Mouse (Mus musculus): ENCODE results near the gene Sdc3.

Gene Sdc3

DNA sequence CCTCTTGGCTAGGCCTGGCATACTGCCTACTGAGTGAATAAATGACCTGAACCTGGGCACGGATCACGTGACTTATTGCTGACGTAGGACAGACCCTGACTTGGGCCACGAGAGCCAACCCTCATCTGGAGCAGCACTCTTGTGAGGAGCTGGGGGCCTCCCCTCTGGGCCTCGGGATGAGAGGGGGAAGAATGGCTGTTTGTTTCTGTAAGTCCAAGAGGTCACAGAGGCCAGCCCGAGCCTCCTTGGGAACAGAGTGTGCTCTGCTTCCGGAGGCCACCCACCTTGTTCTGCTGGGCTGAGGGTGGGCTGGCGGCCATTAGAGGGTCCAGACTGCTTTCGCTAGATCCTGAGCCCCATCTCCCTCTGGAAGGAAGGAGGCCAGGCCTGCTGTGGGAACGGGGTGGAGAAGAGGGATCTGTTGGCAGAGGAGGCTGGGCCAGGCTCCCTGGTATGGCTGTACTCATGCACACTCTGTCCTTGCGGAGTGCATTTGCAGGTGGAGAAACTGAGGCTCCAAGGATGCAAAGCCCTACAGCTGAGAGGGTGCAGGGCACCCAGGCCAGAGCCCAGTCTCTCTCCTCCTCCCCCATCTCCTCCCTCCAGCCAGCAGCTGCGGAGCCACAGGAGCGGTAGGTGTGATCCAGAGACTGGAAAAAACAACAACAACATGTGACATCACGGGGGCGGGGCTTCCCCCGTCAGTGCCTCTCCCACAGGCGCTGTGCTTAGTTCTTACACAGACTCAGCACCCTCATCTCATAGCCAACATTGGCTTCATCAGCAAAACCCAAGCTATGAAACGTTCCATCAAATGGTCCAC, 36.7 kb downstream of the Sdc3 start:
- DNase-seq = no peak

DNA sequence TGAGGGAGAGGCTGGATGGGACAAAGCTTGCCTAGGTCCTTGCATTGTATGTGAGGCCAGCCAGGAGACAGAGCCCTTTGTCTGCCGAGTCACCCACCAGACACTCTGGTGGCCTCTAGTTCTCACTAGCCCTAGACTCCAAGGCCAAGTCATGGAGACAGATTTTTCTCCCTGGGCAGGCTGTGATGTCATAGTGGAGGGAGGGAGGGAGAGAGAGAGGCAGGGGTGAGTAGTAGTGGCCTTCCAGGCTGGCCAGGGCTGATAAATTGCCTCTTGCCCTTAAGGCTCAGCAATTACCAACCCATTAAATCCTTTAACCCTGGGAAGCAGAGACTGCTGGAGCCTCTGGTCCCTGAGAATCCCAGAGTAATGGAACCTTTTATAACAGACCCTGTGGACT, 41.8 kb downstream of the Sdc3 start:
- DNase-seq = no peak

DNA sequence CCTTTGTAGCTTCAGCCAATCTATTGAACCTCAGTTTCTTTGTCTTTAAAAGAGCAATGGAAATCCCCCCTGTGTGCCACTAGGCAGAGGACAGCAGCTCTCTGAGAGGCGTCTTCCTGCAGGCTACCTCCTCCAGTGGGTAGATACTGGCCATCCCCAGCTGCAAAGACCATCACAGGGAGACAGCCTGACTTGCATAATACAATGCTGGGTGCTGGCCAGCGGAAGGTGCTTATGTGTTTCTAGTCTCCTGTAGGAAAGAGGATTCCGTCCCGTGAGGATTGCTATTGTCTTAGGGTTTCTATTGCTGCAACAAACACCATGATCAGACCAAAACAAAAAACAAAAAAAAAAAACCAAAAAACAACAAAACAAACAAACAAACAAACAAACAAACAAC, 43.2 kb downstream of the Sdc3 start:
- no peak for DNase-seq

DNA sequence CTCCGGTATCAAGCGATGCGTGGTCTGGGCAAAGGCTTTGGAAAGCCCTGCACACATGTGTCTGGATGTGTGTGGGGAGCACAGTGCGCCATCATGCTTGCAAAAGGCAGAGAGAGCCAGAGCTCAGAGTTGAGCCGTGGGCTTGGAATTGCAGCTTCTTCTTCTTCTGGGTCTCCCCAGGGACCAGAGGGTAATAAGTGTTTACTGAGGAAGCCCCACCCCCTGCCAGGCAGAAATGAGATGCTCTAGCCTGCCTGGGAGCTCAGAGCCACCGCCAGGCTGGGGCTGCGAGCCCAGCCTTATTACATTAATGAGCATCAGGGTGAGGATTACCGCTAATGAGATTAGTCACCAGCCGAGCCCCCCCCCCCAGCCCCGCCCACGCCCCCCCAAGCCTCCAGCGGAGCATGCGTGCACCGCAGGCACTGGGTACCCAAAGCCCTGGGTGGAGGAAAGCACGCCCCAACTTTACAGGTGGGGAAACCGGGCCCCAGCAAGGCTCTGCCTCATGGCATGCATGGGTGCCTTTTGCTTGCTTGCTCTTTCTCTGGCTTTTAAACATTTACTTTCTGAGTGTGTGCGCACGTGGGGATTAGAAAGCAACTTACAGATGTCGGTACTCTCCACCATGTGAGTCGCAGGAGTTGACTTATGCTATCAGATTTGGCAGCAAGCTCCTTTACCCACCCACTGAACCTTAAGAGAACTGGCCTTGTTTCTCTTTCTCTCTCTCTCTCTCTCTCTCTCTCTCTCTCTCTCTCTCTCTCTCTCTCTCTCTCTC, 44.1 kb downstream of the Sdc3 start:
- DNase-seq = no peak

DNA sequence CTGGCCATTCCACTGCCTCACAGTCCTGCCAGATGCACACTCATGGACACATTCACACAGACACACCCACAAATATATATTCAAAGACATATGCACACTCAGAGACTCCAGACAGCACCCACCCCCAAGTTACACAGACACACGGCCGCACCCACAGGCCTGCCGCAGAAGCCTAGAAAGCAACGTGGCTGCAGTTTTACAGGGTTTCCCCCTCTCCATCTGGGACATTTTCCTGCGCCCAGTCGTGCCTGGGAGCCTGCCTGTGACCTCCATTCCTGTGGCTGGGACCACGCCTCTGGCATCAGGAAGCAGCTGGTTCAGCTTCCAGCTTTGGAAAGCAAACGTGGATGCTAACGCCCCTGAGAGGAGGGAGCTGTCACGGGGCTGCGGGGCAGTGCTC, 46.2 kb downstream of the Sdc3 start:
- no peak for DNase-seq

DNA sequence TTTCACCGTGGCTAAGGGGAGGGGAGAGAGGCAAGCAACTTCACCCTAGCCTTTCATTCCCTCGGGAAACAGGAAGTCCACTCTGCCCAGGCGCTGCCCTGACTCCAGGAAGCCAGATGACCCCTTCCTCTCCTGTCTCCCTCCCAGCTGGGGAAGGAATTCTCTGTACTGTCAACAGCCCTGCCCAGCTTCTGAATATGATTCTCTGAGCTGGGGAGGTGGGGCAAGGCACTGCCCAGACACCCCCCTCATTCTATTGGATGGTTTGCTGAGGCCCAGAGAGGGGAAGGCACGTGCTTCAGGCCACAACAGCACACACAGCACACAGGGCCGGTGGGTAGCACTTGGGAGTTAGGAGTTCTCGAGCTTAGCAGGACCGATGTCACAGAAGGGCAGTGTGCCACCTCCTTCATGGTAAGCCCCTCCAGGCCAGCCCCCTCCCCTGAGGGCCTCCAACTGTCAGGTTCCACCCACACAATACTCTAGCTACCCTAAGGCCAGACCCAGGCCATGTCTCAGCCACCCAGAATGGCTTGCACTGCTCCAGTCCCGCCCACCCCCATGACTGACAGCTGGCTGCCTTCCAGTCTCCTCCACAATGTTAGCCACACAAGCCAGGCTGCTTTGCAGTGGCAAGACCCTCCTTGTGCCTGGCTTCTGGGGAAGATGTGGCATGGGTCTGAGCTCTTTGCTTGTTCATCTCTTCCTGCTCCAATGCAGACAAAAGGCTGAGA, 48.9 kb downstream of the Sdc3 start:
- no peak for DNase-seq

DNA sequence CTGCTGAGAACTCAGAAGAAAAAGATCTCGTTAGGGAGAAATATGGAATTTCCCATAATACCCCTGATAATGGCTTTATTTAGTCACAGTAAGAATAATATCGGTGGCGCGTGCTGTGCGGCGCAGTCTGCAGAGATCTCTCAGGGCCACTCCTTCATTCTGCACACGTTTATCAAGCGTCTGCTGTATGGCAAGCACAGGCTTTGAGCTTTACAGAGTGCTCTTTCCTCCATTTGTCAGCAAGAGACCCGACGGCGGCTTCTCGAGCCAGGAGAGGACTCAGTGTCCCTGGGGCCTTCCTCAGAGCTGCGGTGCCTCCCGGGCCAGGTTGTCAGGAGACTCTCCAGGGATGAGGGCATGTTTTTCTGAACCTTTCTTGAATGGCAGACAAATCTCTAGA, 56.5 kb downstream of the Sdc3 start:
- DNase-seq = no peak

DNA sequence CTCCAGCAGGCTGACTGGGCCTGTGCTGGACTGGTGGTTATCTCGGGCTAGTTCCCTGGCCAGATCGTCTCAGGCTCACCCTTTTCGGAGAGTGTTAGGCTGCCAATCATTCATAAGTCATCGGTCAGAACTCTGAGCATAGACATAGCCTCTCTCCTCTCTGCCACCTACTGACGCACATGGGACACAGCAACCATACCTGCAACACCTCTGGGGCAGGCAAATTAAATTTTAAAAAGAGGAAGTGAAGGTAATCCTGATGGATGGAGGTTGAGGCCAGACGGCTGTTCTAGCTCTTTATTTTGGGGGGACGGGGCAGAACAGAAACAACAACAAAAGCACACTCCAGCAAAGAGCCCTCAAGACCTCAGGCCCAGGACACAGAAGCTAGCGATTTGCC, 65.3 kb downstream of the Sdc3 start:
- no peak for DNase-seq

DNA sequence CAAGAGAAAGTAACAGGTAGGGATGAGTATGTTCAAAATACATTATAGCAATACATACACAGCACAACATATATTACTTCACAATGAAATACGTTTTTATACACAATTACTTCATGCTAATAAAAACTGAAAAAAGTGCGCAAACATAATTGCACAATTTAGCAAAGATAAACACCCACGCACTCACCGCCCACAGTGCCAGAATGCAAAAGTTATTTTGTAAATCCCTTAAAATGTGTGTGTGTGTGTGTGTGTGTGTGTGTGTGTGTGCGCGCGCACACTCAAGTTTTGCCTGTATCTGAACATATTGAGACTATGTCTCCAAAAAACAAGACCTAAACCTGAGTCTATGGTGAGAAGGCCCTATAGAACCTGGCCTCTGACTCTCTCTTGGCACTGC, 66.5 kb downstream of the Sdc3 start:
- DNase-seq = no peak

DNA sequence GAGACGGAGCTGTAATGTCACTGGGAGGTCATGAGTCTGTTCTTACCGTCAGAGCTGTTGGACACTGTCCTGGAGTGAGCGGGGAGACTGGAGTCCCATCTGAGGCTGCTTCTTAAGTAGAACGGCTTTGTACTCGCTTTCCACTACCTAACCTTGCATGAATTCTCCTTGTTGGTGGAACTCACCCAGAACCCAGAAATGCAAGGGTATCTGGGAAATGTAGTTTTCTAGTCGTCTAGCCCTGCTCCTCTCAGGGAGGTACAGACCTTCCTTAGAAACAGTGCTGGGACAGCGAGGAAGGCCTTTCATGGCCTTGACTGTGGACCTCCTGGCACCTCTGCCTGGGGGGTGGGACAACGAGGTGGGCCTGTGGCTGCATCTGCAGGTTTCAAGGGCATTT, 67.1 kb downstream of the Sdc3 start:
- no peak for DNase-seq

DNA sequence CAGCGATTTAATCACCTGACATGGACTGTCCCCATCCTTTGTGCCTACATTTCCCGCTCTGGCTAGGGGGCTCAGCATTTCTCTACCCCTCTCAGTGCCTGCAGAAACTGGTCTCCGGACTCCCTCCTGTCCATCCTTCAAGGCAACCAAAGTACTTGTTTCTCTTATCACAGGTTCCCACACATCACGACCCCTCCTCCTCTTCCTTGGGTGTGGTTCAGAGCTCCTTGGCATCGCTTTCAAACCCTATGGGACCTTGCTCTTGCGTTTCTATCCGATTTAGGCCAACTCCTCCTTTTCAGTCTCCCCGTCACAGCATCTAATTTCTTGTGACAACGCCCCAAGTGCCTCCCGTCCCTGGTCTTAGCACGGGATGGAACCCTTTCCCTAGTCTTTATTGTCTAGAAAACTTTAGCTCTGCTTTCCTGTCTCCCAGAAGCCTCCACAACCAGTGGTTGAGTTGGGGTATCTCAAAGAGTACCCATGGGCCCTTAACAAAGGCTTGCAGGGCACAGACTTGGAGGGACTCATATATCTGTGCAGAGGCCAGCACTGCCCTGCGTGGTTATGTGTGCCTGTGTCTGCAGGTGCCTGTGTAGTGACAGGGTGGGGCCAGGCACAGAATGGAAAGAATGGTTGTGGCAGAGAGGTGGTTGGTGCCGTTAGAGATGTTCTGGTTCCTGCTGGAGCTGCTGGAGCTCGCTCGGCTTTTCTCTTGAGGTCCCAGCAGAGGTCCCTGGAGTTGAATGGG, 68.7 kb downstream of the Sdc3 start:
- DNase-seq = no peak

DNA sequence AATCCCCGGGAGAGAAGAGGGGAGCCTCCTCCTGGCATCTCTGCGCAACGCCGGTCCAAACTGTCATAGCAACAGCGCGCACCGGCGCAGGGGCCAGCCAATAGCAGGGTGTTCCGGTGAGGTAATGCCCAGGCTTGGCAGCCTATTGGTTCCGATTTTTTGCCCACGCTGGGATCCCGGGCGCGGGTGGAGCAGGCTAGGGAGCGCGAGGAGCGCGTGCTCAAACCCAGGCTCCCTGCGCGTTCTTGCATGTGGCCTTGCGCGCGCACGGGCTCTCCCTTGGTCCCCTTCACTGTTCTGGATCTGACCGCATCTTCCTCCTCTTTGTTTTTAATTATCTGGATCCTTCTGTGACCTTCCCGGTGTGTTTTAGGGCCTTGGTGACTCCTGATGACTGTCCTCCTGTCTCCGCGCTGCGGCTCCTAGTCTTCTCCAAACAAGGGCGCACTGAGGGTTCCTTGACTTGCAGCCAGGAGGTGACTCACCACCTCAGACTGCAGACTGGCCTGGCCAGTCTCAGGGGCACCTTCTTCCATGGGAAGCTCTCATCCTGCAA, 69.4 kb downstream of the Sdc3 start:
- peak; percentile 97 for DNase-seq

DNA sequence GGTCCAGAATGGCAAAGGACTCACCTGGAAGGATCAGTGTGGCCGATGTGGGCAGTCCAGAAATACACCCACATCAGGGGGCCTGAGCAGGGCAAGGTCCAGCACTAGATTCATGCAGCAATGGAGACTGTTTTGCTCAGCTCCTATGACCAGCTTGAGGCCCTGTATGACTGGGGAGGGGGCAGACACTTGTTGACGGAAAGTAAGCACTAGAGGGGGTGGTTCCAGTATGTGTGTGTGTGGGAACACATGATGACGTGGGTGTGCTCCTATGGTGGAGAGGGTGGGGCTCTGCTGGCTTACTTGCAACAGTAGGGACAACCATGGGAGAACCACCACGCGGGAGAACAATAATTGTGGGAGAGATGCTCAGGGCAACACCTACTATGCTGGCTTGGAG, 70.2 kb downstream of the Sdc3 start:
- no peak for DNase-seq

DNA sequence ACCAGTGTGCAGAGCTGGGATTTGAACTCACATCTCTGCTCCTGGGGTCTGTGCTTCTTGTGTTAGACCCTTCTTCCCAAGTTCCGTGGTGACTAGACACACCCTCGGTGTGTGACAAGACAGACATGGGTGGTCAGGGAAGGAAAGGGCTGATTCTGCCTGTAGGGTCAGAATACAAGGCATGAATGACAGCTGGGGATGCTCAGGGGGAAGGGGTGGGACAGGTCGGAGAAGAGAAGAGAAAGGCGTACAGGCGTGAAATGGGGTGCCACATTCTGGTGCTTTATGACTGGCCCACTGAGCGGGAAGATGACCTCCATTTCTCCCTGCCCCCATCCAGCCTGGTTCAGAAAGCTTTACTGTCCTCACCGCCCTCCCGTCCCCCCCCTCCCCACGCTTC, 73.1 kb downstream of the Sdc3 start:
- DNase-seq = no peak

DNA sequence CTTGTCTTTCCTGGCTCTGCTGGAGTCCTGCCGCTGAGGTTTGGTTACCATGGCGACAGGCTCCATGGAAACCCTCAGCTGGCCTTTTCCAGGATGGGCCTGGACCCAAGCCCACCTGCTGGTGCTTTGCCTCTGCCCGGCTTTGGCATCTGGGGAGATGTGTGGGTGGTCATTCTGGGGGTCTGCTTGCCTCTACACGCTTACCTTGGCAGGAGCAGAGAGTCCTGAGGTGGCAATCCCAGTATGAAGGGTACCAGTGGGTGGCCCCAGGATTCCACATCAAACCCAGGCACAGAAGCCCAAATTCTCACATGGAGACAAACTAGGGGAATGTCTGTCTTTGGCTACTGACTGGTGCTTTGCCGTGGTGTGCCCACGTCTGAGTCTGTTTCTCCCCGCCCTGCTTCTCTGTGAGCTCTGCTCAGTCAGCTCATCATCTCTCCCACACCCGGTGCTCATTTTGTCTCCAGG, 73.6 kb downstream of the Sdc3 start:
- no peak for DNase-seq

DNA sequence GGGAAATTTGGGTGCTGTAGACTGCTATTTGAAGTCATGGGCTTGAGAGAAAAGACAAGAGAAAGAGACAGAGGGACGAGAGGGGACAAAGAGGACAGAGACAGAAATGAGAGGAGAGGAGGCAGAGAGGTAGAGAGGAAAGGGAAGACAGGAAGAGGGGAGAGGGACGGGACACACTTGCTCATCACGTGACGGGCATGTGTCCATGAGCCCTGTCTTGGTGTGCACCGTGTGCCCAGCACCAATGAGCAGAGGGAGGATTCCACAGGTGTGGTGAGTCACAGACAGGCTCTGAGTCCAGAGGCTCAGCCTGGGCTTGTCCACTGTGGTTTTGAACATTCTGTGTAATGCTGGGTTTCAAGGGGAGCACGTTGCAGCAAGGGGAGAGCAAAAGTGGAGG, 75.6 kb downstream of the Sdc3 start:
- DNase-seq = no peak

DNA sequence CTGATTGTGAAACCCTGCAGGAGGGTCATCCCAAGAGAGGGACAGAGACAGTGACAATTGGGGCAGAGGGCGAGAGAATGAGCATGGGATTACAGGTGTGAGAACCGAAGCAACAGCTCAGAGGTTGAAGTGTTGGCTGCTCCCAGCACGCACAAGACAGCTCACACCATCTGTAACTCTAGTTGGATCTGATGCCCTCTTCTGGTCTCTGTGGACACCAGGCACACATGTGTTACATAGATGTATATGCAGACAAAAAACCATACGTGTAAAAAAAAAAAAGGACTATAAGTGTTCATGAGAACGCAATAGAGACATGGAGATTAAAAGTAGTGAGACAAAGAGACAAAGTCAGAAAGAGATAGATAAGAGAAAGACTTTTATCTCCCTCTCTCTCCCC, 76.5 kb downstream of the Sdc3 start:
- DNase-seq = no peak

DNA sequence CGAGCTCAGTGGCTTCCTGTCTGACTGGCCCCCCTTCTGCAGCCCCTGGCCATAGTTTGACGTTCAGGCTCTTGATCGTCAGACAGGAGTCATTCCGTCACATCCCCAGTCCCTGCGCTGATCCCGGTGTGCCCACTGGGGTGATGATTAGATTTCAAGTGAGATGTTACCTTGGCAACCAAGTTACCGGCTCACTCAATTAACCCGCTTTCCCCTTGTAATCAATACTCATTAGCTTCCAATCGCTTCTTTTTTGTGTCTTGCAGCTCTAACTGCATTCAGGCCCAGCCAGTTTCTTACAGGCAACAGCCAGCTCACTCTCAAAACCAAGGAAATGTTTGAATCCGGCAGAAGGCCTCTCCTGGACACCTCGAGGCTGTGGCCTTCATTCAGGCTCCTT, 80.1 kb downstream of the Sdc3 start:
- no peak for DNase-seq

DNA sequence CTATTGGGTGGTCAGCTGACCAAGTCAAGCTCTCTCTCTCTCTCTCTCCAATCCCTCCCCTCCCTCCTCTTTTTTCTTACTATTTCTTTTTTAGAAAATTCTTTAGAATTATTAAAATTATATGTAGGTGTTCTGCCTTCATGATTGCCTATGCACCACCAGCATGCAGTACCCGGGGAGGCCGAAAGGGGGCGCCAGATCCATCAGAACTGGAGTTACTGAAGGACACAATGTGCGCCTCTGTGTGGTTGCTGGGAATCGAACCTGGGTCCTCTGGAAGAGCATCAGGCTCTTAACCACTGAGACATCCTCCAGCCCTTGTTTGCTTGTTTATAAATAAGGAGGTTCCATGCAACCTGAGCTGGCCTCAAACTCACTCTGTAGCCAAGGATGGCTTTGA, 81.1 kb downstream of the Sdc3 start:
- no peak for DNase-seq

DNA sequence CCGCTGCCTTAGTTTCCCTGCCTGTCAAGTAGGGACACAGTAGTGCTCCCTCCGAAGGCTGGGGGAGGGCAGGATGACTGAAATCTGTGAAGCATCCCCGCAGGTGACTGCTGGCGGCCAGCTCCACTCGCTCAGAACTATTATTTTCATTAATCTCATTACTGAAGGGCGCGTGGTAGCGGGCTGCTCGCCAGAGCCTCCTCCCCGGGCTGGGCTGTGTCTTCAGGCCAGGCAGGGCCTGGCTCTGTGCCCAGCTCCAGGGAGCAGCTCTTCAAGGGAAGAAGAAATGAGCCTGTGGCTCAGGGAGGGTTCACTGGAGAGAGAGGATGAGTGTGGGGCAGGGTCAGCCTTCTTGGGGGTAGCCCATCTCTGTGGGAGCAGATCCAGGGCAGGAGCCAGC, 82.3 kb downstream of the Sdc3 start:
- DNase-seq = peak; percentile 73

All from cerebellum, adult 11 months (tissue).